Mouse (Mus musculus) CH12.LX (cell line): Measurements from ENCODE around the gene Chd4. TPM values are rescaled to one million over a fixed set of nuclear protein-coding genes. Genes with fewer than 3 reads are reported as not detected.

ENCODE experiments used
- DNase-seq: peaks from one replicate; pipeline ENCODE4 v3.0.0-alpha.2; 2013; ENCODE audit errors: extremely low read depth
- H3K27ac ChIP-seq: 2 replicates; pipeline ENCODE4 v1.5.1; 2012; ENCODE audit warnings: low read depth, mild to moderate bottlenecking, control low read depth, moderate library complexity; ENCODE audit not compliant: insufficient read depth
- H3K27me3 ChIP-seq: replicated peaks from 2 replicates; pipeline ENCODE3; 2012; ENCODE audit warnings: inconsistent platforms
- H3K36me3 ChIP-seq, 2 experiments: replicated peaks in 1 of 2; 2 replicates each; pipeline versions ENCODE3 to v1.6.1; 2012; ENCODE audit warnings: inconsistent platforms in 1 of 2, low read length in 1 of 2, mild to moderate bottlenecking in 1 of 2, mixed read lengths in 1 of 2, moderate library complexity in 1 of 2; ENCODE audit not compliant: control insufficient read depth in 1 of 2, insufficient read depth in 1 of 2
- H3K4me1 ChIP-seq, 2 experiments: 2 replicates each; pipeline ENCODE4 v1.6.1; 2012; ENCODE audit warnings: inconsistent platforms in 1 of 2, moderate library complexity in 1 of 2; ENCODE audit not compliant: insufficient read depth in 2 of 2, control insufficient read depth in 1 of 2
- H3K4me2 ChIP-seq: 2 replicates; pipeline ENCODE4 v1.6.1; 2012; ENCODE audit warnings: low read depth, mild to moderate bottlenecking, control low read depth; ENCODE audit not compliant: poor library complexity, insufficient read depth, severe bottlenecking
- H3K4me3 ChIP-seq, 3 experiments: fragments of 150-350 bp in 1 of 3; sonication (generic) in 1 of 3; replicated peaks in 1 of 3; 2 replicates each; pipeline versions ENCODE3 to v1.5.1; 2011 to 2012; ENCODE audit warnings: low read depth in 2 of 3, low read length in 2 of 3, mild to moderate bottlenecking in 2 of 3, moderate library complexity in 2 of 3, control low read depth in 1 of 3, improper control_type of control experiment in 1 of 3, inconsistent platforms in 1 of 3, mixed read lengths in 1 of 3; ENCODE audit not compliant: poor library complexity in 1 of 3
- H3K79me2 ChIP-seq: replicated peaks from 2 replicates; pipeline ENCODE4 v1.6.1; 2012; ENCODE audit warnings: mild to moderate bottlenecking, moderate library complexity; ENCODE audit not compliant: control insufficient read depth, poor library complexity, insufficient read depth, severe bottlenecking; ENCODE audit errors: extremely low read depth
- H3K9ac ChIP-seq: 2 replicates; pipeline ENCODE4 v1.6.1; 2012; ENCODE audit warnings: low read depth, mild to moderate bottlenecking, control low read depth, moderate library complexity; ENCODE audit not compliant: insufficient read depth
- H3K9me3 ChIP-seq: replicated peaks from 2 replicates; pipeline ENCODE3; 2012; ENCODE audit warnings: low read length, inconsistent platforms, mixed read lengths
- CHD1 ChIP-seq: IDR thresholded peaks from 2 replicates; pipeline ENCODE4 v1.6.1; 2012; ENCODE audit warnings: low read depth, low read length, improper control_type of control experiment, inconsistent platforms
- E2F4 ChIP-seq: IDR thresholded peaks from 2 replicates; pipeline ENCODE4 v1.6.1; 2011; ENCODE audit warnings: low read depth, low read length, improper control_type of control experiment; ENCODE audit not compliant: insufficient replicate concordance
- JUN ChIP-seq: IDR thresholded peaks from 2 replicates; pipeline ENCODE4 v1.6.1; 2011; ENCODE audit warnings: low read depth, mild to moderate bottlenecking, low read length, improper control_type of control experiment, moderate library complexity; ENCODE audit not compliant: insufficient read depth
- JUND ChIP-seq: conservative IDR thresholded peaks from 2 replicates; pipeline ENCODE4 v1.6.1; 2011; ENCODE audit warnings: low read depth, low read length, improper control_type of control experiment
- KAT2A ChIP-seq: IDR thresholded peaks from 2 replicates; pipeline ENCODE4 v1.6.1; 2012; ENCODE audit warnings: low read length, improper control_type of control experiment, inconsistent platforms; ENCODE audit not compliant: insufficient replicate concordance
- MAFK ChIP-seq: IDR thresholded peaks from 2 replicates; pipeline ENCODE4 v1.6.1; 2011; ENCODE audit warnings: low read length, improper control_type of control experiment; ENCODE audit not compliant: insufficient replicate concordance
- MAX ChIP-seq: IDR thresholded peaks from 2 replicates; pipeline ENCODE4 v1.6.1; 2011; ENCODE audit warnings: low read length, improper control_type of control experiment
- MAZ ChIP-seq: IDR thresholded peaks from 2 replicates; pipeline ENCODE4 v1.6.1; 2012; ENCODE audit warnings: low read depth, mild to moderate bottlenecking, inconsistent platforms, low read length, improper control_type of control experiment, moderate library complexity
- MXI1 ChIP-seq: IDR thresholded peaks from 2 replicates; pipeline ENCODE4 v1.6.1; 2011; ENCODE audit warnings: mild to moderate bottlenecking, low read depth, low read length, improper control_type of control experiment
- RAD21 ChIP-seq: IDR thresholded peaks from 2 replicates; pipeline ENCODE4 v1.6.1; 2011; ENCODE audit warnings: low read depth, mild to moderate bottlenecking, low read length, improper control_type of control experiment, moderate library complexity
- RCOR1 ChIP-seq: conservative IDR thresholded peaks from 2 replicates; pipeline ENCODE4 v1.6.1; 2012; ENCODE audit warnings: low read depth, mild to moderate bottlenecking, inconsistent platforms, low read length, improper control_type of control experiment
- UBTF ChIP-seq: IDR thresholded peaks from 2 replicates; pipeline ENCODE4 v1.6.1; 2012; ENCODE audit warnings: low read depth, mild to moderate bottlenecking, inconsistent platforms, low read length, improper control_type of control experiment, moderate library complexity
- USF1 ChIP-seq: IDR thresholded peaks from 2 replicates; pipeline ENCODE4 v1.6.1; 2014; ENCODE audit warnings: low read depth, mild to moderate bottlenecking, inconsistent platforms, low read length, improper control_type of control experiment
- ZC3H11A ChIP-seq: IDR thresholded peaks from 2 replicates; pipeline ENCODE4 v1.6.1; 2012; ENCODE audit warnings: low read depth, mild to moderate bottlenecking, inconsistent platforms, low read length, improper control_type of control experiment
- ZNF384 ChIP-seq: IDR thresholded peaks from 2 replicates; pipeline ENCODE4 v1.6.1; 2012; ENCODE audit warnings: low read depth, low read length, improper control_type of control experiment, inconsistent platforms
- dilution Hi-C: fragments of 300-500 bp; cut with MboI; formaldehyde crosslinking; loops from 2 replicates; pipeline ENCODE4 v1.14.3; 2020; ENCODE audit warnings: low sequenced_read_pairs; ENCODE audit not compliant: extremely low pct_unique_long_range_greater_than_20kb, extremely low pct_ligation_motif_present
- in situ Hi-C: fragments of 300-500 bp; cut with MboI; formaldehyde crosslinking; loops from 3 replicates; pipeline ENCODE4 v1.14.3; 2019; ENCODE audit warnings: low sequenced_read_pairs, low pct_ligation_motif_present, low pct_unique_long_range_greater_than_20kb, mixed read lengths
- polyA plus RNA-seq: library from polyadenylated mRNA; unstranded; fragments of >175 nt; gene quantifications from 2 replicates; pipeline ENCODE4 v1.2.1, GENCODE M21; 2012; ENCODE audit warnings: low read depth; ENCODE audit not compliant: insufficient read length
- total RNA-seq, 2 experiments: library from RNA; depleted of rRNA; stranded (reverse); fragments of 300-350 nt in 1 of 2; fragments of >200 nt in 1 of 2; gene quantifications; 2 replicates each; pipeline ENCODE4 v1.2.3; 2012 to 2014

The Chd4 gene
- total and polyA plus RNA-seq, 3 experiments: 72.7 to 200 (median 165) TPM

- Histone ChIP-seq H3K9me3 (no peaks in the 10 kb centered on the region), H3K79me2 (peaks cover 18% of the 10 kb centered on the region), H3K4me2 (no peak overlapping the region), H3K4me1 (peaks cover 9 to 32% of the 10 kb centered on the region in 2 experiments), H3K4me3 (no peak overlapping the region), H3K27ac (no peak overlapping the region), H3K27me3 (no peaks in the 10 kb centered on the region), H3K36me3 (peaks cover 40 to 71% of the 10 kb centered on the region in 2 experiments), H3K9ac (no peak overlapping the region)
- in situ Hi-C loops (no loop called here), dilution Hi-C loops (no loop called here)
- TF ChIP-seq KAT2A: no peak
- no peak for TF ChIP-seq USF1
- no peak for TF ChIP-seq UBTF
- TF ChIP-seq ZC3H11A: no peak
- no peak for TF ChIP-seq MAFK
- TF ChIP-seq JUND: no peak
- TF ChIP-seq E2F4: no peak
- TF ChIP-seq RAD21: no peak
- no peak for TF ChIP-seq RCOR1
- TF ChIP-seq MAX: no peak
- DNase-seq: no peak
These were observed 53.8 kb downstream of the Chd4 start for GRCm38 (mm10) chr6:125149569-125149950.

- H3K27ac ChIP-seq: no peak overlapping the region
- no peak overlapping the region for H3K4me2 ChIP-seq
- TF ChIP-seq JUN (no peak), MAX (no peak), MXI1 (no peak), CHD1 (no peak), ZNF384 (no peak), MAZ (no peak)
- DNase-seq: no peak
- H3K4me3 ChIP-seq: no peak overlapping the region
- H3K9me3 ChIP-seq: no peaks in the 10 kb centered on the region
- no peaks in the 10 kb centered on the region for H3K27me3 ChIP-seq
- H3K4me1 ChIP-seq: peaks cover 1 to 14% of the 10 kb centered on the region in 2 experiments; a peak in 3 of 4 replicates
- dilution Hi-C loops: no loop called here
- in situ Hi-C loops: no loop called here
- peaks cover 2% of the 10 kb centered on the region for H3K79me2 ChIP-seq
- no peak overlapping the region for H3K9ac ChIP-seq
- H3K36me3 ChIP-seq: peaks cover 60 to 89% of the 10 kb centered on the region in 2 experiments
These were observed 56.6 kb downstream of the Chd4 start for GRCm38 (mm10) chr6:125152212-125153017.
